Mouse (Mus musculus): ENCODE measurements around the gene Farp1. TPM values are rescaled to one million over a fixed set of nuclear protein-coding genes. Genes with fewer than 3 reads are reported as not detected.
"Not testable (repeated sequence)": the region's sequence is repeated elsewhere in the genome, so short reads cannot be mapped to it uniquely, and the experiment has no call there.

The Farp1 gene
- polyA plus RNA-seq, 1 experiment from 2014 or later, result 2.3 TPM

GRCm38 (mm10) chr14:121036612-121037221, 1.7 kb downstream of the Farp1 start:
- DNase-seq (no peak), ATAC-seq (no peak)
- Histone ChIP-seq H3K9ac (replicated peaks) (peak overlapping the region; percentile 65), H3K4me2 (ENCODE audit: low read depth, low read length) (peak overlapping the region; percentile 81), H3K36me3 (replicated peaks; ENCODE audit: insufficient read depth, low read length) (no peaks in the 10 kb centered on the region), H3K27me3 (ENCODE audit: insufficient read depth, low read length) (peaks cover 22% of the 10 kb centered on the region), H3K9me3 (ENCODE audit: low read length) (no peaks in the 10 kb centered on the region), H3K4me1 (ENCODE audit: insufficient read depth) (peaks cover 5% of the 10 kb centered on the region), H3K27ac (ENCODE audit: low read depth) (no peak overlapping the region), H3K4me3 (ENCODE audit: low read depth, low read length) (peak overlapping the region; percentile 68)
- TF ChIP-seq EP300 (IDR thresholded peaks at IDR 0.05; ENCODE audit: low read depth) (no peak), CTCF (IDR thresholded peaks at IDR 0.05; ENCODE audit: low read depth) (no peak)
- 3% methylated on average over 19 of the region's 19 CpGs for WGBS (ENCODE audit: insufficient replicate concordance)

GRCm38 (mm10) chr14:121037276-121037675, 2.3 kb downstream of the Farp1 start:
- no peak for DNase-seq
- TF ChIP-seq EP300 (IDR thresholded peaks at IDR 0.05; ENCODE audit: low read depth) (no peak), CTCF (IDR thresholded peaks at IDR 0.05; ENCODE audit: low read depth) (no peak)
- peaks cover 22% of the 10 kb centered on the region for H3K27me3 ChIP-seq (ENCODE audit: insufficient read depth, low read length)

GRCm38 (mm10) chr14:121038676-121039075, 3.7 kb downstream of the Farp1 start:
- WGBS (ENCODE audit: insufficient replicate concordance), result 71% methylated on average over 5 of the region's 5 CpGs
- ATAC-seq (no peak), DNase-seq (no peak)
- no peak overlapping the region for H3K4me3 ChIP-seq (ENCODE audit: low read depth, low read length)
- H3K27me3 ChIP-seq (ENCODE audit: insufficient read depth, low read length), result peaks cover 17% of the 10 kb centered on the region
- H3K9ac ChIP-seq (replicated peaks), result no peak overlapping the region
- H3K36me3 ChIP-seq (replicated peaks; ENCODE audit: insufficient read depth, low read length), result no peaks in the 10 kb centered on the region
- no peaks in the 10 kb centered on the region for H3K9me3 ChIP-seq (ENCODE audit: low read length)
- no peak overlapping the region for H3K27ac ChIP-seq (ENCODE audit: low read depth)
- H3K4me2 ChIP-seq (ENCODE audit: low read depth, low read length), result no peak overlapping the region
- TF ChIP-seq EP300 (IDR thresholded peaks at IDR 0.05; ENCODE audit: low read depth) (no peak), CTCF (IDR thresholded peaks at IDR 0.05; ENCODE audit: low read depth) (no peak)
- peaks cover 5% of the 10 kb centered on the region for H3K4me1 ChIP-seq (ENCODE audit: insufficient read depth)

More at GRCm38 (mm10) chr14:121037276-121037675, 2.3 kb downstream of the Farp1 start:
- H3K9me3 ChIP-seq (ENCODE audit: low read length), result no peaks in the 10 kb centered on the region
- H3K27ac ChIP-seq (ENCODE audit: low read depth), result no peak overlapping the region
- H3K4me2 ChIP-seq (ENCODE audit: low read depth, low read length), result peak overlapping the region; percentile 81
- 24% methylated on average over 7 of the region's 7 CpGs for WGBS (ENCODE audit: insufficient replicate concordance)
- H3K36me3 ChIP-seq (replicated peaks; ENCODE audit: insufficient read depth, low read length), result no peaks in the 10 kb centered on the region
- H3K4me1 ChIP-seq (ENCODE audit: insufficient read depth), result peaks cover 5% of the 10 kb centered on the region
- no peak for ATAC-seq
- H3K4me3 ChIP-seq (ENCODE audit: low read depth, low read length), result peak overlapping the region; percentile 68; the same call in 1 of the 2 replicates
- H3K9ac ChIP-seq (replicated peaks), result no peak overlapping the region

- Histone ChIP-seq H3K27me3 (ENCODE audit: insufficient read depth, low read length) (no peaks in the 10 kb centered on the region), H3K4me2 (ENCODE audit: low read depth, low read length) (no peak overlapping the region), H3K27ac (ENCODE audit: low read depth) (no peak overlapping the region), H3K4me1 (ENCODE audit: insufficient read depth) (no peaks in the 10 kb centered on the region), H3K9me3 (ENCODE audit: low read length) (no peaks in the 10 kb centered on the region), H3K36me3 (replicated peaks; ENCODE audit: insufficient read depth, low read length) (no peaks in the 10 kb centered on the region), H3K4me3 (ENCODE audit: low read depth, low read length) (no peak overlapping the region), H3K9ac (replicated peaks) (no peak overlapping the region)
- no peak for DNase-seq
- TF ChIP-seq EP300 (IDR thresholded peaks at IDR 0.05; ENCODE audit: low read depth) (no peak), CTCF (IDR thresholded peaks at IDR 0.05; ENCODE audit: low read depth) (no peak)
- ATAC-seq, result no peak
- 75% methylated on average over 3 of the region's 3 CpGs for WGBS (ENCODE audit: insufficient replicate concordance)
Measured at GRCm38 (mm10) chr14:121044145-121044544, 9.1 kb downstream of the Farp1 start.

DNA sequence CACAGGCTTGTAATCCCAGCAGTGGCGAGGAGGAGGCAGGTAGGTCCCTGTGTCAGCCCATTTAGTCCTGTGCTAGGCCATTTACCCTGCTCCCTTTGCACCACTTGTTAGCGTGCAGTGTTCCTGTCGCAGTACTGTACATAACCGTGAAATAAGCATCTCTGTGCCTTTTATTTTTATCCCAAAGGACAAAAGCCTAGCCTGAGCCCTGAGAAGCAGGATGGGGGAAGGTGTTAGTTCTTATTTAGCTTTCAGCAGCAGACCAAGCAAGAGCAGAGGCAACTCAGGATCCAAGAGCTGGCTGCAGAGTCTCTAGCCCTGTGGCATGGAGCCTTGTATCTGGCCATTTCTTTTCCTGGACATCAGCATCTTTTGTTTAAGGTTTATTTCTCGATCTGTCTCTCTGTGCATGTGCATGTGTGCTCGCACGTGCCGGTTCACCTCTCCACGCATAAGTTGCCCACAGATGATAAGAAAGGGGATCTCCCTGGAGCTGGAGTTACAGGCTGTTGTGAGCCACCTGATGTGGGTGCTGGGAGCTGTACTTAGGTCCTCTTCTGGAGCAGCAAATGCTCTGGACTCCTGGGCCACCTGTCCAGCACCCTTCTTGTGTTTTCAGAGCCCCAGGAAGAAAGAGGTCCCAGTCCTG, 11.4 kb downstream of the Farp1 start:
- DNase-seq (no peak), ATAC-seq (no peak)
- H3K4me2 ChIP-seq (ENCODE audit: low read depth, low read length), result no peak overlapping the region
- H3K4me3 ChIP-seq (ENCODE audit: low read depth, low read length), result no peak overlapping the region
- no peak overlapping the region for H3K27ac ChIP-seq (ENCODE audit: low read depth)
- H3K36me3 ChIP-seq (replicated peaks; ENCODE audit: insufficient read depth, low read length), result no peaks in the 10 kb centered on the region
- H3K9me3 ChIP-seq (ENCODE audit: low read length), result no peaks in the 10 kb centered on the region
- TF ChIP-seq EP300 (IDR thresholded peaks at IDR 0.05; ENCODE audit: low read depth) (no peak), CTCF (IDR thresholded peaks at IDR 0.05; ENCODE audit: low read depth) (no peak)
- H3K4me1 ChIP-seq (ENCODE audit: insufficient read depth), result peaks cover 12% of the 10 kb centered on the region
- H3K27me3 ChIP-seq (ENCODE audit: insufficient read depth, low read length), result no peaks in the 10 kb centered on the region
- 73% methylated on average over 9 of the region's 9 CpGs for WGBS (ENCODE audit: insufficient replicate concordance)
- H3K9ac ChIP-seq (replicated peaks), result no peak overlapping the region

- 72% methylated on average over 6 of the region's 6 CpGs for WGBS (ENCODE audit: insufficient replicate concordance)
- H3K4me1 ChIP-seq (ENCODE audit: insufficient read depth), result peaks cover 15% of the 10 kb centered on the region
- no peaks in the 10 kb centered on the region for H3K9me3 ChIP-seq (ENCODE audit: low read length)
Measured at GRCm38 (mm10) chr14:121047780-121048179, 12.8 kb downstream of the Farp1 start.

GRCm38 (mm10) chr14:121051002-121051401, 16.0 kb downstream of the Farp1 start:
- not testable (repeated sequence) for H3K9me3 ChIP-seq (ENCODE audit: low read length); H3K9ac ChIP-seq (replicated peaks); ATAC-seq; H3K27me3 ChIP-seq (ENCODE audit: insufficient read depth, low read length); H3K27ac ChIP-seq (ENCODE audit: low read depth); H3K36me3 ChIP-seq (replicated peaks; ENCODE audit: insufficient read depth, low read length); H3K4me2 ChIP-seq (ENCODE audit: low read depth, low read length); H3K4me3 ChIP-seq (ENCODE audit: low read depth, low read length); DNase-seq
- H3K4me1 ChIP-seq (ENCODE audit: insufficient read depth), result peaks cover 15% of the 10 kb centered on the region
- WGBS (ENCODE audit: insufficient replicate concordance), result 53% methylated on average over 3 of the region's 4 CpGs

More at GRCm38 (mm10) chr14:121047780-121048179, 12.8 kb downstream of the Farp1 start:
- Histone ChIP-seq H3K27ac (ENCODE audit: low read depth) (no peak overlapping the region), H3K27me3 (ENCODE audit: insufficient read depth, low read length) (no peaks in the 10 kb centered on the region), H3K4me3 (ENCODE audit: low read depth, low read length) (no peak overlapping the region), H3K4me2 (ENCODE audit: low read depth, low read length) (no peak overlapping the region), H3K36me3 (replicated peaks; ENCODE audit: insufficient read depth, low read length) (no peaks in the 10 kb centered on the region), H3K9ac (replicated peaks) (no peak overlapping the region)
- no peak for TF ChIP-seq EP300 (IDR thresholded peaks at IDR 0.05; ENCODE audit: low read depth)
- TF ChIP-seq CTCF (IDR thresholded peaks at IDR 0.05; ENCODE audit: low read depth), result no peak
- ATAC-seq (no peak), DNase-seq (no peak)
